Mouse (Mus musculus): ENCODE data around the gene Pip5kl1.

Pip5kl1 gene

GRCm38 (mm10) chr2:32608778-32609435 lies 34.3 kb downstream of the Pip5kl1 start:
- no peak for DNase-seq (ENCODE audit: low spot score in 2 of 2)

GRCm38 (mm10) chr2:32610610-32611229 lies 36.1 kb downstream of the Pip5kl1 start:
- peak in 1 of 2 experiments; percentile 55 for DNase-seq (ENCODE audit: low spot score in 2 of 2)

GRCm38 (mm10) chr2:32612274-32612673 lies 37.7 kb downstream of the Pip5kl1 start:
- DNase-seq (ENCODE audit: low spot score in 2 of 2) = no peak

- DNase-seq (ENCODE audit: low spot score in 2 of 2) = no peak
Observed at GRCm38 (mm10) chr2:32617109-32617508, 42.5 kb downstream of the Pip5kl1 start.

- DNase-seq (ENCODE audit: low spot score in 2 of 2) = no peak
Observed at GRCm38 (mm10) chr2:32617601-32618000, 43.0 kb downstream of the Pip5kl1 start.

GRCm38 (mm10) chr2:32618051-32618450 lies 43.5 kb downstream of the Pip5kl1 start:
- no peak for DNase-seq (ENCODE audit: low spot score in 2 of 2)

GRCm38 (mm10) chr2:32620682-32621516 lies 46.3 kb downstream of the Pip5kl1 start:
- DNase-seq (ENCODE audit: low spot score in 2 of 2) = no peak

- no peak for DNase-seq (ENCODE audit: low spot score in 2 of 2)
Observed at GRCm38 (mm10) chr2:32621517-32621859, 46.9 kb downstream of the Pip5kl1 start, which contains the start of gene Ak1. Gene Ak1 (plus strand): TSS chr2:32621758.

GRCm38 (mm10) chr2:32624111-32624748 lies 49.6 kb downstream of the Pip5kl1 start:
- DNase-seq (ENCODE audit: low spot score in 2 of 2) = no peak

- peak; percentile 79 to 90 for DNase-seq (ENCODE audit: low spot score in 2 of 2)
Observed at GRCm38 (mm10) chr2:32625212-32625872, 50.7 kb downstream of the Pip5kl1 start.

GRCm38 (mm10) chr2:32625873-32626694 lies 51.5 kb downstream of the Pip5kl1 start:
- DNase-seq (ENCODE audit: low spot score in 2 of 2) = peak in 1 of 2 experiments; percentile 72

GRCm38 (mm10) chr2:32627266-32628043 lies 52.9 kb downstream of the Pip5kl1 start:
- no peak for DNase-seq (ENCODE audit: low spot score in 2 of 2)

GRCm38 (mm10) chr2:32628044-32628550 lies 53.5 kb downstream of the Pip5kl1 start:
- DNase-seq (ENCODE audit: low spot score in 2 of 2) = no peak

GRCm38 (mm10) chr2:32628729-32629128 lies 54.1 kb downstream of the Pip5kl1 start:
- DNase-seq (ENCODE audit: low spot score in 2 of 2) = peak in 1 of 2 experiments; percentile 81

- DNase-seq (ENCODE audit: low spot score in 2 of 2) = peak in 1 of 2 experiments; percentile 69
Observed at GRCm38 (mm10) chr2:32629276-32629976, 54.8 kb downstream of the Pip5kl1 start.

GRCm38 (mm10) chr2:32630036-32630435 lies 55.4 kb downstream of the Pip5kl1 start:
- no peak for DNase-seq (ENCODE audit: low spot score in 2 of 2)

- DNase-seq (ENCODE audit: low spot score in 2 of 2) = no peak
Observed at GRCm38 (mm10) chr2:32631046-32631445, 56.4 kb downstream of the Pip5kl1 start.

GRCm38 (mm10) chr2:32631737-32632394 lies 57.3 kb downstream of the Pip5kl1 start:
- peak in 1 of 2 experiments; percentile 84 for DNase-seq (ENCODE audit: low spot score in 2 of 2)
